Mouse (Mus musculus): ENCODE data around the gene Capn7. TPM values are rescaled to one million over a fixed set of nuclear protein-coding genes. Genes with fewer than 3 reads are reported as not detected.

Gene Capn7
- polyA plus RNA-seq, 1 experiment from 2014 or later: 49.8 TPM

- peak overlapping the region; percentile 86; the same call in 1 of the 2 replicates for H3K9ac ChIP-seq (ENCODE audit: low read depth, low read length)
- H3K27ac ChIP-seq (ENCODE audit: low read depth, low read length): no peak overlapping the region
- H3K4me3 ChIP-seq (ENCODE audit: low read length): peak overlapping the region; percentile 79
- 39% methylated on average over 7 of the region's 7 CpGs for WGBS
- H3K36me3 ChIP-seq (ENCODE audit: control insufficient read depth, insufficient read depth, low read length): peaks cover 15% of the 10 kb centered on the region; the same call in 1 of the 2 replicates
- no peaks in the 10 kb centered on the region for H3K27me3 ChIP-seq (ENCODE audit: control insufficient read depth, insufficient read depth, low read length)
- no peaks in the 10 kb centered on the region for H3K9me3 ChIP-seq (ENCODE audit: control insufficient read depth, low read length)
- H3K4me1 ChIP-seq (ENCODE audit: control insufficient read depth, insufficient read depth, low read length): peaks cover 7% of the 10 kb centered on the region; the same call in 1 of the 2 replicates
- H3K4me2 ChIP-seq (replicated peaks; ENCODE audit: low read depth, low read length): peak overlapping the region; percentile 36
- ATAC-seq (ENCODE audit: low FRiP score, low TSS enrichment): no peak
These were observed 968 bp downstream of the Capn7 start for GRCm38 (mm10) chr14:31337406-31337805.

DNA sequence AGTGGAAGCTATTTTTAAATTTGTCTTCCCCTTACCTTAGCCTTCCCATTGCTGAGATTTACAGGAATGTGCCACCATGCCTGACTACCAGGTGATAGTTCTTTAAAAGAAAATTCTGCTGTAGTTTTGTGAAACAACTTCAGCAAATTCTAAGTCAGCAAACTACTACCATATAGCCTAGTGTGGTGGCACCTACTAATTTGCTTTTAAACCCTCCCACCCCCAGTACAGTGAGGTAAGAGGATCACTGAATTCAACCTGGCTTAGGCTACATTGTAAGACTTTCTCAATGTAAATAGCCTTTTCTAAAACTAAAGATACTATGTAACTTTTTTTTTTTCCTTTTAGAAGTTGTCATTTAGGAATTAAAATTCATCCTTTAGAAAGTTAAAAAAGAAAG is 1.5 kb downstream of the Capn7 start:
- Histone ChIP-seq H3K4me1 (ENCODE audit: control insufficient read depth, insufficient read depth, low read length) (peaks cover 7% of the 10 kb centered on the region; the same call in 1 of the 2 replicates), H3K4me3 (ENCODE audit: low read length) (peak overlapping the region; percentile 79), H3K27ac (ENCODE audit: low read depth, low read length) (no peak overlapping the region), H3K4me2 (replicated peaks; ENCODE audit: low read depth, low read length) (peak overlapping the region; percentile 36; the same call in 1 of the 2 replicates), H3K36me3 (ENCODE audit: control insufficient read depth, insufficient read depth, low read length) (peaks cover 17% of the 10 kb centered on the region; the same call in 1 of the 2 replicates), H3K9ac (ENCODE audit: low read depth, low read length) (no peak overlapping the region), H3K9me3 (ENCODE audit: control insufficient read depth, low read length) (no peaks in the 10 kb centered on the region), H3K27me3 (ENCODE audit: control insufficient read depth, insufficient read depth, low read length) (no peaks in the 10 kb centered on the region)
- no peak for ATAC-seq (ENCODE audit: low FRiP score, low TSS enrichment)

GRCm38 (mm10) chr14:31343241-31343640 is 6.8 kb downstream of the Capn7 start:
- no peaks in the 10 kb centered on the region for H3K27me3 ChIP-seq (ENCODE audit: control insufficient read depth, insufficient read depth, low read length)
- H3K36me3 ChIP-seq (ENCODE audit: control insufficient read depth, insufficient read depth, low read length): peaks cover 49% of the 10 kb centered on the region
- WGBS: 88% methylated on average over 8 of the region's 8 CpGs
- no peak overlapping the region for H3K9ac ChIP-seq (ENCODE audit: low read depth, low read length)
- H3K27ac ChIP-seq (ENCODE audit: low read depth, low read length): no peak overlapping the region
- H3K4me2 ChIP-seq (replicated peaks; ENCODE audit: low read depth, low read length): no peak overlapping the region
- ATAC-seq (ENCODE audit: low FRiP score, low TSS enrichment): no peak
- H3K4me3 ChIP-seq (ENCODE audit: low read length): no peak overlapping the region
- no peaks in the 10 kb centered on the region for H3K9me3 ChIP-seq (ENCODE audit: control insufficient read depth, low read length)
- H3K4me1 ChIP-seq (ENCODE audit: control insufficient read depth, insufficient read depth, low read length): no peaks in the 10 kb centered on the region

DNA sequence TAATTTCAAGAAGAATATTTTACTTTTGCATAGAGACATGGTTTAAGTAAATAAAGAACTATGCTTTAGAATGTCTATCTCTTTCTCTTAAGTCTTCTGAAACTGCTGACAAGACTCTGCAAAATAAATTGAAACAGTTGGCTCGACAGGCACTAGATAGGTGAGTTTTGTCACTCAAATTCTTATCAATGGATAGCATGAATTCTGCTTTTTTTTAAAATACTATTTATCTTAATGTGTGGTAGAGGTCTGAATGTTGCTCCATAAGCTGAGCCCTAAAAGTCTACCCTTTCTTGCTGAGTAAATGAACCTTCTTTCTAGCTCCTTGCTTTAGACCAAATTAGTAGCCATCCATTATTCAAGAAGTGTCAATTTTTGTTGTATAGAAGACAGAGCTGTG is 8.9 kb downstream of the Capn7 start:
- no peak overlapping the region for H3K4me3 ChIP-seq (ENCODE audit: low read length)
- no peak overlapping the region for H3K27ac ChIP-seq (ENCODE audit: low read depth, low read length)
- H3K36me3 ChIP-seq (ENCODE audit: control insufficient read depth, insufficient read depth, low read length): peaks cover 51% of the 10 kb centered on the region
- H3K9ac ChIP-seq (ENCODE audit: low read depth, low read length): no peak overlapping the region
- no peak overlapping the region for H3K4me2 ChIP-seq (replicated peaks; ENCODE audit: low read depth, low read length)
- H3K4me1 ChIP-seq (ENCODE audit: control insufficient read depth, insufficient read depth, low read length): no peaks in the 10 kb centered on the region
- no peaks in the 10 kb centered on the region for H3K9me3 ChIP-seq (ENCODE audit: control insufficient read depth, low read length)
- ATAC-seq (ENCODE audit: low FRiP score, low TSS enrichment): no peak
- H3K27me3 ChIP-seq (ENCODE audit: control insufficient read depth, insufficient read depth, low read length): no peaks in the 10 kb centered on the region
- WGBS: 93% methylated on average over 1 of the region's 1 CpGs

- H3K36me3 ChIP-seq (ENCODE audit: control insufficient read depth, insufficient read depth, low read length): peaks cover 63% of the 10 kb centered on the region
- no peak overlapping the region for H3K4me2 ChIP-seq (replicated peaks; ENCODE audit: low read depth, low read length)
- WGBS: 86% methylated on average over 2 of the region's 2 CpGs
- H3K27ac ChIP-seq (ENCODE audit: low read depth, low read length): no peak overlapping the region
- no peaks in the 10 kb centered on the region for H3K9me3 ChIP-seq (ENCODE audit: control insufficient read depth, low read length)
- H3K27me3 ChIP-seq (ENCODE audit: control insufficient read depth, insufficient read depth, low read length): no peaks in the 10 kb centered on the region
- H3K9ac ChIP-seq (ENCODE audit: low read depth, low read length): no peak overlapping the region
- ATAC-seq (ENCODE audit: low FRiP score, low TSS enrichment): no peak
- no peak overlapping the region for H3K4me3 ChIP-seq (ENCODE audit: low read length)
- no peaks in the 10 kb centered on the region for H3K4me1 ChIP-seq (ENCODE audit: control insufficient read depth, insufficient read depth, low read length)
These were observed 25.8 kb downstream of the Capn7 start for GRCm38 (mm10) chr14:31362236-31362635.

DNA sequence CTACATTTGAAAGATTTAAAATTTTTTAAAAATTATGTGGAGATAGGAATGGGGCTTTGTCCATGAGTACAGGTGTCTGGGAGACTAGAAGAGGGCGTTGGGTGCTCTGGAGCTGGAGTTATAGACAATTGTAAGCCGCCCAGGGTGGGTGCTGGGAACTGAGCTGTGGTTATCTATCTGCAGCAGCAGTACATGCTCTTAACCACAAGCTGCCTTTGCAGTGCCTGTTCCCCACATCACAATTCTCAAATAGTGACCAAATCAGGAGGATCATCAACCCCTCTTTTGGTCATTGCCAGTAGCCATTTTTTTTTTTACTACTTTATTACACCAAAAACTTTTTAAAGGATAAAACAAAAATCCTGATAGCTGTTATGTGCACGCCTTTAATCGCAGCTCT is 28.2 kb downstream of the Capn7 start:
- H3K36me3 ChIP-seq (ENCODE audit: control insufficient read depth, insufficient read depth, low read length): peaks cover 70% of the 10 kb centered on the region
- ATAC-seq (ENCODE audit: low FRiP score, low TSS enrichment): no peak
- H3K4me3 ChIP-seq (ENCODE audit: low read length): no peak overlapping the region
- no peak overlapping the region for H3K9ac ChIP-seq (ENCODE audit: low read depth, low read length)
- no peak overlapping the region for H3K4me2 ChIP-seq (replicated peaks; ENCODE audit: low read depth, low read length)
- WGBS: 90% methylated on average over 4 of the region's 4 CpGs
- no peaks in the 10 kb centered on the region for H3K4me1 ChIP-seq (ENCODE audit: control insufficient read depth, insufficient read depth, low read length)
- no peaks in the 10 kb centered on the region for H3K27me3 ChIP-seq (ENCODE audit: control insufficient read depth, insufficient read depth, low read length)
- H3K9me3 ChIP-seq (ENCODE audit: control insufficient read depth, low read length): no peaks in the 10 kb centered on the region
- H3K27ac ChIP-seq (ENCODE audit: low read depth, low read length): no peak overlapping the region

- Histone ChIP-seq H3K27ac (ENCODE audit: low read depth, low read length) (no peak overlapping the region), H3K4me3 (ENCODE audit: low read length) (no peak overlapping the region), H3K9me3 (ENCODE audit: control insufficient read depth, low read length) (no peaks in the 10 kb centered on the region), H3K27me3 (ENCODE audit: control insufficient read depth, insufficient read depth, low read length) (no peaks in the 10 kb centered on the region), H3K4me1 (ENCODE audit: control insufficient read depth, insufficient read depth, low read length) (no peaks in the 10 kb centered on the region), H3K9ac (ENCODE audit: low read depth, low read length) (no peak overlapping the region), H3K36me3 (ENCODE audit: control insufficient read depth, insufficient read depth, low read length) (peaks cover 74% of the 10 kb centered on the region), H3K4me2 (replicated peaks; ENCODE audit: low read depth, low read length) (no peak overlapping the region)
- no peak for ATAC-seq (ENCODE audit: low FRiP score, low TSS enrichment)
These were observed 28.9 kb downstream of the Capn7 start for GRCm38 (mm10) chr14:31365350-31365749.

DNA sequence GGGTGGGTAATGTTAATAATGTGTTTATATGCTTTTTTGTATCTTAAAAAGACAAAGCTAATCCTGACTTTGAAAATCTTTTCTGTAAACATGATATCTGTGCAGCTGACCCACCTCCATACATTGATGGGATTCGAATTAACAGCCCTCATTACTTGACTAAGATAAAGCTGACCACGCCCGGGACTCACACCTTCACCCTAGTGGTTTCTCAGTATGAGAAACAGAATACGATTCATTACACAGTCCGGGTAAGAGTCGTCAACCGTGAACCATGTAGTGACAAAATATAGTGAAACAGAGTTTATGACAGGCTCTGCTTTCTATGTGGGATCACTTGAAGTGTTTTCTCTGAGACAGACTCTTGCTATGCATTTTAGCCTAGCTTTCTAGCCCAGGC is 31.5 kb downstream of the Capn7 start:
- H3K36me3 ChIP-seq (ENCODE audit: control insufficient read depth, insufficient read depth, low read length): peaks cover 77% of the 10 kb centered on the region
- no peaks in the 10 kb centered on the region for H3K4me1 ChIP-seq (ENCODE audit: control insufficient read depth, insufficient read depth, low read length)
- no peak overlapping the region for H3K27ac ChIP-seq (ENCODE audit: low read depth, low read length)
- no peak overlapping the region for H3K4me2 ChIP-seq (replicated peaks; ENCODE audit: low read depth, low read length)
- H3K27me3 ChIP-seq (ENCODE audit: control insufficient read depth, insufficient read depth, low read length): no peaks in the 10 kb centered on the region
- WGBS: 94% methylated on average over 7 of the region's 7 CpGs
- no peak overlapping the region for H3K4me3 ChIP-seq (ENCODE audit: low read length)
- no peak for ATAC-seq (ENCODE audit: low FRiP score, low TSS enrichment)
- H3K9ac ChIP-seq (ENCODE audit: low read depth, low read length): no peak overlapping the region
- no peaks in the 10 kb centered on the region for H3K9me3 ChIP-seq (ENCODE audit: control insufficient read depth, low read length)

DNA sequence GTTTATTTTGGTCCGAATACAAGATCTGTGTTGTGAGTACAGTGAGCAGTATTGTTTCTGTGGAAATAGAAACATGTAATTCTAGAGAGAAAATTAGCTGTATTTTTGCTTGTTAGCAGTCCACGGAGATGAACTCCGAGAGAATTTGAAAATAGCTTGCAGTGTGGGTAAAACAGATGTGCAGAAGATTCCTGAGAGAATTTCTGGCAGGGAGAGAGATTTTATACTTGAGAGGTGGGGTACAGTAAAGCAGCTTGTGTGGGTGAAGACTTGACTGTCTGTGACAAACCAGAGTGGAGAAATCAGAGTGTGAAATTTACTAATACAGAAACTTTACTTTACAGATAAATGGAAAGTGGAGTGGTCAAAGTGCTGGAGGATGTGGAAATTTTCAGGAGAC is 32.9 kb downstream of the Capn7 start:
- 88% methylated on average over 3 of the region's 3 CpGs for WGBS
- no peaks in the 10 kb centered on the region for H3K4me1 ChIP-seq (ENCODE audit: control insufficient read depth, insufficient read depth, low read length)
- no peaks in the 10 kb centered on the region for H3K9me3 ChIP-seq (ENCODE audit: control insufficient read depth, low read length)
- no peak overlapping the region for H3K27ac ChIP-seq (ENCODE audit: low read depth, low read length)
- ATAC-seq (ENCODE audit: low FRiP score, low TSS enrichment): no peak
- H3K4me3 ChIP-seq (ENCODE audit: low read length): no peak overlapping the region
- H3K27me3 ChIP-seq (ENCODE audit: control insufficient read depth, insufficient read depth, low read length): no peaks in the 10 kb centered on the region
- peaks cover 77% of the 10 kb centered on the region for H3K36me3 ChIP-seq (ENCODE audit: control insufficient read depth, insufficient read depth, low read length)
- H3K4me2 ChIP-seq (replicated peaks; ENCODE audit: low read depth, low read length): no peak overlapping the region
- no peak overlapping the region for H3K9ac ChIP-seq (ENCODE audit: low read depth, low read length)
